Mouse (Mus musculus) small intestine, adult 2 months (tissue): ENCODE measurements at regions not wholly inside any gene's neighbourhood (a gene's known extent, or its start where the extent isn't known, plus 50 kb on each side); places are given as distances from the start of the nearest gene placed in this dataset.

Source experiments
- CTCF ChIP-seq: fragments of 200-500 bp; IDR thresholded peaks from 2 replicates; pipeline ENCODE4 v1.5.1; 2012; ENCODE audit warnings: low read depth, mild to moderate bottlenecking, control low read depth, inconsistent platforms, low read length, moderate library complexity, mixed read lengths; ENCODE audit not compliant: insufficient replicate concordance, insufficient read length; ENCODE audit errors: extremely low read depth
- POLR2A ChIP-seq: fragments of 200-500 bp; IDR thresholded peaks from 2 replicates; pipeline ENCODE4 v1.6.1; 2012; ENCODE audit warnings: low read depth, mild to moderate bottlenecking, control low read depth, inconsistent platforms, low read length, moderate library complexity

DNA sequence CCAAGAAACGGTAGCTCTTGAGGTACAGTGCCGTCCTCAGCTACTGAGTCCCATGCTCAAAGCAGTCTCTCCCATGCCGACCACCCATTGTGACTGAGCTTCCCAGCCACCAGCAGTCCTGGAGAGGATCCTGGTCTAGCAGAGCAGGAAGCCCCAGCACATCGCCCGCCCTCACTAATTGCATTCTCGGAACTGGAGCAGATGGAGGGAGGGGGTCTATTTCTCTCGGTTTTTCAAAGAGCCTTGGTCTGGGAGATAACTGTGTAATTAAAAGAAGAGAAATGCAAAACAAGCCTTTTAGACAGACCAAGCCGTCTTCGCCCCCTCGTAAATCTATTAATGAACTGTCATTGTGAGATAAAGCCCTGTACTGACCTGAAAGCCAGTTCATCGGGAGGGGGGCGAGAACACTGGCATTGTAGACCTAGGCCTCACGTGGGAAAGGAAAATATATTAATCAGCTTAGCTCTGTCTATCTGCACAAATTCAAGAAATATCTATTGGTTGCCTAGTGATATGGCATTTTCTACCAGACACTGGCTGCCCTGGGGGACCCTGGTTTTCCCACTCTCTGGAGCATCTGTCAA is 405.4 kb downstream of the Ptpru start:
- TF ChIP-seq CTCF (no peak), POLR2A (no peak)
